Mouse (Mus musculus) small intestine, adult 2 months (tissue): ENCODE measurements around the gene Nav2. TPM values are rescaled to one million over a fixed set of nuclear protein-coding genes. Genes with fewer than 3 reads are reported as not detected.

ENCODE experiments used
- H3K27ac ChIP-seq: fragments of 200-500 bp; 2 replicates; pipeline ENCODE4 v1.5.1; 2012; ENCODE audit warnings: low read depth, low read length, control low read depth, inconsistent platforms; ENCODE audit not compliant: insufficient read depth
- H3K27me3 ChIP-seq: fragments of 200-500 bp; 2 replicates; pipeline ENCODE4 v1.6.1; 2012; ENCODE audit warnings: mild to moderate bottlenecking, moderate library complexity, low read length, inconsistent platforms; ENCODE audit not compliant: control insufficient read depth, insufficient read depth
- H3K36me3 ChIP-seq: fragments of 200-500 bp; 2 replicates; pipeline ENCODE4 v1.6.1; 2012; ENCODE audit warnings: mild to moderate bottlenecking, low read length, control low read depth, inconsistent platforms; ENCODE audit not compliant: control insufficient read depth, insufficient read depth
- H3K4me1 ChIP-seq: fragments of 200-500 bp; 2 replicates; pipeline ENCODE4 v1.6.1; 2012; ENCODE audit warnings: low read length, inconsistent platforms, mixed read lengths; ENCODE audit not compliant: control insufficient read depth, insufficient read depth, insufficient read length
- H3K4me3 ChIP-seq: fragments of 200-500 bp; 2 replicates; pipeline ENCODE4 v1.5.1; 2012; ENCODE audit warnings: low read depth, mild to moderate bottlenecking, control low read depth, inconsistent platforms, low read length, moderate library complexity
- CTCF ChIP-seq: fragments of 200-500 bp; IDR thresholded peaks from 2 replicates; pipeline ENCODE4 v1.5.1; 2012; ENCODE audit warnings: low read depth, mild to moderate bottlenecking, control low read depth, inconsistent platforms, low read length, moderate library complexity, mixed read lengths; ENCODE audit not compliant: insufficient replicate concordance, insufficient read length; ENCODE audit errors: extremely low read depth
- POLR2A ChIP-seq: fragments of 200-500 bp; IDR thresholded peaks from 2 replicates; pipeline ENCODE4 v1.6.1; 2012; ENCODE audit warnings: low read depth, mild to moderate bottlenecking, control low read depth, inconsistent platforms, low read length, moderate library complexity
- WGBS: fragments of 180-500 bp; shearing (Covaris S2); methylation state at CpG from one replicate; pipeline ENCODE4 v1.1.7; 2018; 5-methylcytosine and 5-hydroxymethylcytosine counted together
- polyA plus RNA-seq: library from polyadenylated mRNA; depleted of rRNA; stranded (reverse); fragments of >200 nt; gene quantifications from 2 replicates; pipeline ENCODE4 v1.2.3, GENCODE M21; 2012

Gene Nav2
- polyA plus RNA-seq, 1 experiment = 8.5 TPM

DNA sequence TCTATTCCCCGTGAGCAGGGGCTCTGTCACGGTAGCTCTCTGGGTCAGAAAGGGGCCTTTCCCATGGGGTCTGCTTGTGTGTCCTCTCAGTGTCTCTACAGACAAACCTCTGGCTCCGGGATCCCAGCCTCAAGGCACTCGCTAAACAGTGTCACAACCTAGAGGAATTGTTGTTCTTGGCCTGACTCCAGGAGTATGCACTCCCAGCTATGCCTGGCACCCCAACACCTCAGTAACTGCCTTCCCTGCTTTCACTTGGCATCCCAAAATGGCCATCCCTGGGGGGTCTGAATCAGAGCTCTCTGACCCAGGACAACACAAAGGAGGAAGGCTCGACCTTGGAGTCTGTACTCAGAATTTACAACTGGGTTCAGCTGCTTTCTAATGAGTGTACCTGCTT is 317.2 kb downstream of the Nav2 start:
- TF ChIP-seq POLR2A (no peak), CTCF (no peak)
- Histone ChIP-seq H3K27ac (no peak overlapping the region), H3K36me3 (no peaks in the 10 kb centered on the region), H3K27me3 (no peaks in the 10 kb centered on the region), H3K4me1 (no peaks in the 10 kb centered on the region), H3K4me3 (no peak overlapping the region)
- WGBS = 59% methylated on average over 5 of the region's 5 CpGs

DNA sequence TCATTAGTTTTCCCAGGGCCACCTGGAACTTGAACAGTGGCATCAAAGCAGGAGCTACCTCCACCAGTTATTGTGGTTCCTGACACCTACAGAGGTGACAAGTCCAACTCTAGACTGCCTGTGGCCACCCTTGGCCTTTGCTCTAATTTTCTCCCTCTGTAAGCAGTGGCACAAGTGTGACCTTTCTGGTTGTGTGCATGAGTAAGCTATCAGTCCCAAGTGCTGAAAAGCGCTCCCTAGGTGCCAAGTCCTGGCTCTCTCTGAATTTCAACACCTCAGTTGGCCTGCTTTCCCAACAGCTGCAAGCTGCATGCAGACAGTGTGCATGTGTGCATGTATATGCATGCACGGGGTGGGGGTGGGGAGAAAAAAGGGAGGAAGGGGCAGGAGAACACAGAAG is 324.5 kb downstream of the Nav2 start:
- Histone ChIP-seq H3K36me3 (no peaks in the 10 kb centered on the region), H3K27ac (no peak overlapping the region), H3K4me1 (peaks cover 2% of the 10 kb centered on the region), H3K4me3 (no peak overlapping the region), H3K27me3 (no peaks in the 10 kb centered on the region; the same call in 1 of the 2 replicates)
- no peak for TF ChIP-seq CTCF
- no peak for TF ChIP-seq POLR2A
- 86% methylated on average over 2 of the region's 2 CpGs for WGBS

DNA sequence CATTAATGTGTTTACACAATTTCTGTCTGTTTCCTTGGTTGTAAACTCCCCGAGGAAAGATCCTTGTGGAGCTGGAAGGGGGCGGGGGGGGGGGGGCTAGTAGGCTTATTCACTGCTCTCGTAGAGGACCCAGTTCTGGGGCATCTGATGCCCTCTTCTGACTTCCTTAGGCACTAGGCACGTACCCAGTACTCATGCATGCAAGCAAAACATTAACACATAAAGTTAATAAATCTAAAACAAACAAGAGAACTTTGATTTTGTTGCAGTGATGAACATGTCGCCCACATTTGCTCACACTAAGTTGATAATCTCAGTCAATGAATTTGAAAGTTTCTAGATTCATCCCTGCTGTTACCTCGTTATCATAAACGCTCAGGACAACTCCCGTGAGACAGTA is 325.8 kb downstream of the Nav2 start:
- TF ChIP-seq CTCF (no peak), POLR2A (no peak)
- Histone ChIP-seq H3K36me3 (no peaks in the 10 kb centered on the region), H3K4me1 (peaks cover 2% of the 10 kb centered on the region), H3K27ac (no peak overlapping the region), H3K4me3 (no peak overlapping the region), H3K27me3 (no peaks in the 10 kb centered on the region; the same call in 1 of the 2 replicates)
- WGBS = 43% methylated on average over 8 of the region's 8 CpGs

DNA sequence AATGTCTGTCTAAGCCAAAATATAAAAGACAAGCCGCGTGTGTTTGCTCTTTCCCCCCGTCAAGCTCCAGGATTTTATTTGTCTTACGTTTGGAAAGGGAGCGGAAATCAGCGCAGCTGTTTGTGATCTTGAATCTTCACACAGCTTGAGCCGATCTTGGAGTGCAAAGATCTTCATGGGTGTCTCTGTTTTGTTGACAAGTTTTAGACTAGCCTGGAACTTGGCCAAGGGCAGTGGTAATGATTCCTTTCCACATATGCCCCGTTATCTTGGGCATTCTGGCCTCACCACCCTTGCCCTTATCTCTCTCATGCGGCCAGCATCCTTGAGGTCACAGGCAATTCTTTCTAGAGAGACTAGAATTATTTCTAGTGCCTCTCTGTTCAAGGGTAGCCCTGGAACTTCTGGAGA is 326.8 kb downstream of the Nav2 start:
- 23% methylated on average over 9 of the region's 9 CpGs for WGBS
- no peaks in the 10 kb centered on the region for H3K36me3 ChIP-seq
- H3K27ac ChIP-seq = no peak overlapping the region
- TF ChIP-seq POLR2A (no peak), CTCF (no peak)
- H3K4me3 ChIP-seq = no peak overlapping the region
- H3K4me1 ChIP-seq = peaks cover 2% of the 10 kb centered on the region
- no peaks in the 10 kb centered on the region; the same call in 1 of the 2 replicates for H3K27me3 ChIP-seq

DNA sequence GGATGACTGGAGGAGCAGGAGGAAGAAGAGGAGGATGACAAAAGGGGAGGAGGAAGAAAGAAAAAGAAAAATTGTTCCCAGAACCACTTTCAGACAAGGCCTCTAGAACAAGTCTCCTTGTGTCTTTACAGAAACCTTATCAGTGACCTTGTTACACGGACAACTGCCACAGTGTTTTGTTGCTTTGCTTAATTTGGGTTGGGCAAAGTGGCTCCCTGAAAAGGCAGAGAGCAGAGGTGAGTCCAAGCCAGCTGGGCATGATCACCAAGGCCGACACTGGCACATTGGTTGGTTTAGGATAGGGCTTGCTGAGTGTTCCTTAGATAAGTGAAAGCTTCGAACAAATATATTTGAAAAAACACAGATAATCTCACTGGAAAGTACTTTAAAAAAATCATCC is 327.3 kb downstream of the Nav2 start:
- Histone ChIP-seq H3K27me3 (no peaks in the 10 kb centered on the region; the same call in 1 of the 2 replicates), H3K4me1 (peaks cover 2% of the 10 kb centered on the region), H3K36me3 (no peaks in the 10 kb centered on the region), H3K4me3 (no peak overlapping the region), H3K27ac (no peak overlapping the region)
- WGBS = 33% methylated on average over 3 of the region's 3 CpGs
- TF ChIP-seq POLR2A = no peak
- no peak for TF ChIP-seq CTCF

DNA sequence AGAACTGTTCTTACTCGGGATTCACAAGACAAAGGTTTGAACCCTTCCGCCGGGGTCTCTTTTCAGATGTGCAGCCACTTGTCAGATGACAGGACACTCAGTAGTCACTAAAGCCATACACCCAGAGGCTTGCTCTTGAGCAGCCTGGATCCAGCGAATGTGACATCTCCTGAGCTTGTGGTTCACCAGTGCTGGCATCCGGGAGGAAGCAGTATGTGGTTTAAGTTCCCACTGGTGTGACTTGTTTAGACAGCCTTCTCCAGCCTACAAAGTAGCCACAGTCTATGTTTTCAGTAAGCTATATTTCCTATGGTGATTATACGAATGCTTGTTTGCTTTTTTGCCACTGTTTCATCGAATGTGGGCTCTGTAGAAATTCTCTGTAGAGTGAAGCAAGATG is 331.9 kb downstream of the Nav2 start:
- no peak overlapping the region for H3K4me3 ChIP-seq
- H3K27me3 ChIP-seq = no peaks in the 10 kb centered on the region
- H3K27ac ChIP-seq = no peak overlapping the region
- WGBS = 80% methylated on average over 7 of the region's 7 CpGs
- TF ChIP-seq CTCF = no peak
- TF ChIP-seq POLR2A = no peak
- no peaks in the 10 kb centered on the region for H3K36me3 ChIP-seq
- H3K4me1 ChIP-seq = peaks cover 2% of the 10 kb centered on the region; the same call in 1 of the 2 replicates

DNA sequence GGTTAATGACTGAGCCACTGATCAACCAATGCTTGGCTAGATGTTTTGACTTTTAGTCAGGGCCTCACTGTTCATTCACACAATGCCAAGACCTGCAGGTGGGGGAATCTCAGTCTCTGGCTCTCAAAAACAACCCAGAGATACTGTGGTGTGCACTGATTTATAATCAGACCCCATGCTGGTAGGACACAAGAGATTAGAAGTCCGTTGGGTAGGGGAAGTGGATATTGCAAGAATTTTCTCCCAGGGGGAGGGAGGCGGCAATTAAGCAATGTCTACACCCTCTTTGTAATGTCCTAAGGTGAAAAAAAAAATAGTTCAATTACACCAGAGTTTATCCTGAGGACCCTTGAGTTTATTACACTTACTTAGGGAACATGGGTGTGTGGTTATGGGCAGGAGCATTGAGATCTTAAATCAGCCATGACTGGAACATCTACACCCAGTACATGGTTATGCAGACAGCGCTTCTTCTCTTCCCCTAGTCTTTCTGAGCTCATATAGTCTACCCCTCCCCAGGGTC is 332.8 kb downstream of the Nav2 start:
- Histone ChIP-seq H3K4me3 (no peak overlapping the region), H3K4me1 (peaks cover 5% of the 10 kb centered on the region), H3K27me3 (no peaks in the 10 kb centered on the region), H3K36me3 (no peaks in the 10 kb centered on the region), H3K27ac (no peak overlapping the region)
- 66% methylated on average over 3 of the region's 3 CpGs for WGBS
- TF ChIP-seq POLR2A (no peak), CTCF (no peak)
